Mouse (Mus musculus): ENCODE measurements around the gene Maea.

Gene Maea

GRCm38 (mm10) chr5:33353011-33353410, 17.7 kb downstream of the Maea start:
- in situ Hi-C loops (cut with MboI, MseI) = no loop called here

DNA sequence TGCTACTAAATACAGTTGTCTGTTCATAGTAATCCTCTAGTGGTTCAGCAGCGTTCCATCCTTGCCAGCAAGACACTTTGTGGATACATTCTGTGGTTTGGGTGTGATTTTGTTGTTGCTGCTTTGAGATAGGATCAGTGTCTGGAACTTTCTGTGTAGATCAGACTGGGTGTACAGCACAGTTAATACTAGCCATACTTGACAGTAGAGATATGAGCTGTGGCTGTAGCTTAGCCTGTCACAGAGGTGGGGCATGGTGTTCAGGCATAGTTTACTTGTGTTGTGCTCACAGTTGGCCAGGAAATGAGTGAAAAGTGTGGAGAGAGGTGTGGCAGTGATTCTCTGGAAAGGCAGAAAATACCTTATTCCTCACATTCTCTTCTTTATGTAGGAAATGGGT, 22.2 kb downstream of the Maea start:
- in situ Hi-C loops (cut with MboI, MseI) = no loop called here

GRCm38 (mm10) chr5:33358467-33358866, 23.2 kb downstream of the Maea start:
- in situ Hi-C loops (cut with MboI, MseI) = no loop called here

DNA sequence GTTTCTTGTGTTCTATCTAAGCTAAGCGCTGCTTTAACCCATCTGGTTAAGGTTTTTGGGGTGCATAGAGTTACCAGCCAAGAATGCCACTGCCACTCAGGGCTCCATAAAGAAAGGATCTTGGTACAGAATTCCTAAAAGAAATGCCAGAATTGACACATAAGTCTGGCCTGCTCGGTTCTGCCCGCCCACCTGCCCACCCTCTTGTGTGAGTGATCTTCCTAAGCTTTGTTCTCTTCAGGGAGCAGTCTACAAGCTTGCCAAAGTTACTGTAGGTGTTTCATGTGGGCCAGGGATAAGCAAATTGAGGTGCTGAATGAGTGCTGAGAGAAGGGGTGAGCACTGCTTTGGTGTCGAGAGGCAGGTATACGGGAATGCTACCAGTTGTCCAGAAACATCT, 28.0 kb downstream of the Maea start:
- in situ Hi-C loops (cut with MboI, MseI) = no loop called here

GRCm38 (mm10) chr5:33368651-33369050, 33.3 kb downstream of the Maea start:
- in situ Hi-C loops (cut with MboI, MseI) = no loop called here

GRCm38 (mm10) chr5:33371137-33371536, 35.8 kb downstream of the Maea start:
- in situ Hi-C loops (cut with MboI, MseI) = no loop called here

- in situ Hi-C loops (cut with MboI, MseI) = no loop called here
Measured at GRCm38 (mm10) chr5:33371668-33372067, 36.4 kb downstream of the Maea start.

- in situ Hi-C loops (cut with MboI, MseI) = no loop called here
Measured at GRCm38 (mm10) chr5:33372331-33373038, 37.2 kb downstream of the Maea start.

DNA sequence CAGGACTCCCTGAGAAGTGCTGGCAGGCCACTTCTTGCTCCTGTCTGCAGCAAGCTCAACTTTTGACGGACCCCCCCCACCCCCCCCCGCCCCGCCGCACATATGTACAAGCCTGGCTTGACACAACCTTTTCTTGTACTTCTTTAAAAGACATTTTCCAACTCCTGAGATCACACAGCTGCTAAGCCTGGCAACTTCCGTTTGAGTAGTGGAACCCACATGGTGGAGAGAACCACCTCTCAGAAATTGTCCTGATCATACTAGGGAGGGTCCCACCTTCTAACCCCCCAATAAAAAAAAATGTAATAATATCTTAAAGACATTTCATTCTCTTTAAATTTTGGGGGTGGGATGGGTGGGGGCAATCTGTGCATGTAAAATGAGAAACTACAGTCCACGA, 41.9 kb downstream of the Maea start:
- in situ Hi-C loops (cut with MboI, MseI) = loop anchor here (5.0 kb wide), 4 partner anchors 40 to 1850 kb away; partner anchors contain the start of genes Ctbp1 (in 1 of the 2), Maea (in 1 of the 2), Slc4a1ap (in 1 of the 2) and Supt7l (in 1 of the 2)

GRCm38 (mm10) chr5:33377801-33378301, 42.5 kb downstream of the Maea start:
- in situ Hi-C loops (cut with MboI, MseI) = loop anchor here (5.0 kb wide), 4 partner anchors 41 to 1851 kb away; partner anchors contain the start of genes Ctbp1 (in 1 of the 2), Maea (in 1 of the 2), Slc4a1ap (in 1 of the 2) and Supt7l (in 1 of the 2)

- in situ Hi-C loops (cut with MboI, MseI) = loop anchor here (5.0 kb wide), 4 partner anchors 41 to 1851 kb away; partner anchors contain the start of genes Ctbp1 (in 1 of the 2), Maea (in 1 of the 2), Slc4a1ap (in 1 of the 2) and Supt7l (in 1 of the 2)
Measured at GRCm38 (mm10) chr5:33378302-33378854, 43.1 kb downstream of the Maea start, which contains the start of gene Uvssa. Uvssa (plus strand) TSS chr5:33378549.

DNA sequence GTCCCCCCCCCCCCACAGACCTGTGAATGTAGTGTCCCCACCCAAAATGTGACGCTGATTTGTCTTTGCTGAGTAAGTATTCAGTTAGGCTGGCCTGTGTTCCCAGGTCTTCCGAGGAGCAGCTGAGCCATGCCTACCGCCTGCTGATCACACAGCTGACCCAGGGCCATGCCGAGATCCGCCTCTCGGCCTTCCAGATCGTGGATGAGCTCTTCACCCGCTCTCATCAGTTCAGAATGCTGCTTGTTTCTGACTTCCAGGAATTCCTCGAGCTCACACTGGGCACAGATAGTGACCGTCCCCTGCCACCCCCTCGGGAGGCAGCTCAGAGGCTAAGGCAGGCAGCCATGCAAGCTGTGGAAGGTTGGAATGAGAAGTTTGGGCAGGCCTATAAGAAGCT, 52.2 kb downstream of the Maea start:
- in situ Hi-C loops (cut with MboI, MseI) = no loop called here

DNA sequence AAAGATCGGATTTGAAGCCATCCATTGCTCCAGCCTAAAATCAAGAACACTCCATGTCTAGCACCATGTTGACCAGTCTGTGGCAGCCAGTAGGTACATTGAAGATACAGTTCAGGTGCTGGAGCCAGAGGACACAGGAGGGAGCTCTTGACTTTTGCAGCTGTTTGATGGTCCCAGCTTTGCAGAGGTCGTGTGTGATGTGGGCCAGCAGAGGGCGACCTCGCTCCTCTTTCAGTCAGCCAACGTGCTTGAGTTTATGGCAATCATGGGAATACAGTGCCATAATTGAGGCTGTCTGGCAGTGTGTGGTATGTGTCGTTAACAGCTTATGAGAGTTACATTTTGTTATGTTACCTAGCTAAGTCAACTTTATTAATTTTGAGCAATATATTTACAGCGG, 58.5 kb downstream of the Maea start:
- in situ Hi-C loops (cut with MboI, MseI) = no loop called here

- in situ Hi-C loops (cut with MboI, MseI) = loop anchor here in 1 of 2 experiments (5.0 kb wide), 1 partner anchor 87 kb away; no protein-coding TSS in a partner anchor
Measured at GRCm38 (mm10) chr5:33395693-33396092, 60.4 kb downstream of the Maea start.

- in situ Hi-C loops (cut with MboI, MseI) = loop anchor here in 1 of 2 experiments (5.0 kb wide), 1 partner anchor 85 kb away; no protein-coding TSS in a partner anchor
Measured at GRCm38 (mm10) chr5:33396828-33397227, 61.5 kb downstream of the Maea start.

- in situ Hi-C loops (cut with MboI, MseI) = loop anchor here in 1 of 2 experiments (10.0 kb wide), 1 partner anchor 1614 kb away; no protein-coding TSS in a partner anchor
Measured at GRCm38 (mm10) chr5:33400819-33401218, 65.5 kb downstream of the Maea start.

- in situ Hi-C loops (cut with MboI, MseI) = loop anchor here in 1 of 2 experiments (10.0 kb wide), 1 partner anchor 1534 kb away; no protein-coding TSS in a partner anchor
Measured at GRCm38 (mm10) chr5:33420313-33420712, 85.0 kb downstream of the Maea start.
